Mouse (Mus musculus) CH12F3 (cell line): ENCODE measurements around the gene Prrc2a.

ENCODE experiments used
- in situ Hi-C: fragments of 300-500 bp; cut with MboI; formaldehyde crosslinking; loops from 2 replicates; pipeline ENCODE4 v1.14.3; 2020; ENCODE audit warnings: low sequenced_read_pairs

Prrc2a gene

DNA sequence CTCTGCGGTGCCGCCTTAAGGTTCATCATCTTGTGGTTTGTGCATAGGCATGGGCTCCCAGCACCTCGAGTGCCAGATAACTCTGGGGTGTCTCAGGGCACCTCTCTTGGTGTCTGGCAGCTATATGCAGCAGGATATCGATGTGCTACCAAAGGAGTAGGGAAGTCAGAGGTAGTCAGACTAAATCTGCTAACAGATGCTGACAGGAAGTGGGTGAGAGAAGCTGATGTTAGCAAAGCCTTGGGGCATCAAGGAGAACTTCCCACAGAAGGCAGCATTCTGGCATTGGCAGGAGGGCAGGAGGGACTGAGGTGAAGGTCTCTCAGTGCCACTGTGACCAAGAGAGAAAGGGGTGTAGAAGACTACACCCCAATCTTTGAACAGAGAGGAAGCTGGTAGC is 25.4 kb upstream of the Prrc2a start:
- in situ Hi-C loops: no loop called here

GRCm38 (mm10) chr17:35189186-35189585 is 24.5 kb upstream of the Prrc2a start:
- in situ Hi-C loops: no loop called here

DNA sequence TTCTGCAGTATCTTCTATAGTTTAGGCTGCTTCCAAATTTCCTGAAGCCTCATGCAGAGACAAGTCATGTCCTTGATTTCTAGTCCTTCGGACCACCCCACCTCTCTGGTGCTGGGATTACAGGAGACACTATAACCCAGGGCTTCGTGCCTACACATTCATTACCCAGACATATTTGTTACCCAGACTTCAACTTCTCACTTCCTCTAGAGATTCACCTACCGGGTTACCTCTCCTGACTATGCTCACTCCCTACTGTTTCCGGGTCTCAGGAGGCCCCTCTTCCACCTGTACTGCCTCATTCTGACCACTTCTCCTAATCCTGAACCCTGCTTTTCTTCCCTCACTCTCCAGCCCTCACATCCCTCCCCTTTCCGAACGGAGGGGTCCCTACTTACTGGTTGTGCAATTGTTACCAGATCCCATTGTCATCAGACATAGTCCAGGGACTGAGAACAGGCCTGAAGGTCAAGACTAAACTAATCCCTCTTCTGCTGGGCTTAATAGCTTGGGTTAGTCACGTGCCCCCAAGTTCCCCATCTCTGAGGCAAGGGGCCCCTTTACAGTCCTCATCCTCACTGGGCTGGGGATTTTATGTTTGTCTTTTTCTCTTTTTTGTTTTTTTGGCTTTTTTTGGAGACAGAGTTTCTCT is 23.4 kb upstream of the Prrc2a start, which contains the start of gene Lst1:
TSS of gene Lst1 (minus strand) at position 481 of the 652 bp plus-strand sequence.
- in situ Hi-C loops: no loop called here

- in situ Hi-C loops: no loop called here
These were observed 22.6 kb upstream of the Prrc2a start for GRCm38 (mm10) chr17:35187345-35187744.

- in situ Hi-C loops: no loop called here
These were observed 22.0 kb upstream of the Prrc2a start for GRCm38 (mm10) chr17:35186681-35187080.

DNA sequence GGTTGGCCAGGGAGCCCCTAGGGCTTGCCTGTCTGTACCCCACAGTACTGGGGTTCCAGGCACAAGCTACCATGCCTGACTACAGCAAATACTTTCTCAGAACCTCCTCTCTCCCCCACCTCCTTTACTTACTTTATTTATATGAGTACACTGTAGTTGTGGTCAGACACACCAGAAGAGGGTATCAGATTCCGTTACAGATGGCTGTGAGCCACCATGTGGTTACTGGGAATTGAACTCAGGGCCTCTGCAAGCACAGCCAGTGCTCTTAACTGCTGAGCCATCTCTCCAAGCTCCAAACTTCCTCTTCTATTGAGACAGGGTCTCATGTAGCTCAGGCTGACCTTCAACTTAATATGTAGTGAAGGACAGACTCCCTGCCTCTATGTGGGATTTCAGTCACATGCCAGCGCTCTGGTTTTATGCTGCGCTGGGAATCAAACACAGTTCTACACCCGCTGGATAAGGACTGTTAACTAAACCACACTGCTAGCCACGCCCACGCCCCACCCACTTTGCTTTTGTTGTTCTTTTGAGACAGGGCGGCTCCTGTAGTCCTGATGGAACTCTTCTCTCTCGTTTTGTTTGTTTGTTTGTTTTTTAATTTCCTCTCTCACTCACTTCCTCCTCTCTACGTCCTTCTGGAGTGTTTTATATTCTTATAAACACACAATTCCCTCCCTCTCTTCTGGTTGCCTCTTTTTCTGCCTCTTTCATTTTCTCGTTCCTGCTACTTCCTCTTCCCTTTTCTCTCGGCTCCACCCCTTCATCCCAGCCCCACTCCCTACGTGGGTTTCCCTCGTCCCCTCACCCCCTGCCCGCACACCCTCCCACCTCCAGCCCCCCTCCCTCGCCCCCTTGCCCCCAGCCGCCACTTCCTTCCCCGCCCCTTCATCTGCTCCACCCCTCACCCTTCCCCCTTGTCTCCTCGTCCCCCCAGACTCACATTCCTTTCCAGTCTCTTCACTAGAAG is 21.2 kb upstream of the Prrc2a start:
- in situ Hi-C loops: no loop called here

DNA sequence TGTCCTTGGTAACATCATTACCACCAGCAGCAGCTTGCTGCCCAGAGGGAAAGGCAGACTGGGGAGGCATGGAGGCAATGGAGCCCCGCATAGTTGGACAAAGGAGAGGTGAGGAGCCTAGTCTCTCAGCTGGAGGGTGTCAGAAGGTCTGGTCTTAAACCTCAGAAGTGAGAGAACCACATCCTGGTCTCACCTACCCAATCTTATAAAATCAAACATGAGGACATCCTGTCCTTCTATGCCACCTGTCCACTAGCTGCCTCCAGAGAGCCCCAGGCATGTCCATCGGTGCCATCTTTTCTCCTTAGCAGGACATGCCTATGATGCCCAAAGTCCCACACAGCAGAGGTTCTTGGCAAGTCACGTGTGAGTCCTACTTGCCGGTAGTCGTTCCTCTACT is 15.4 kb upstream of the Prrc2a start:
- in situ Hi-C loops: no loop called here

GRCm38 (mm10) chr17:35178528-35178927 is 13.8 kb upstream of the Prrc2a start:
- in situ Hi-C loops: no loop called here

DNA sequence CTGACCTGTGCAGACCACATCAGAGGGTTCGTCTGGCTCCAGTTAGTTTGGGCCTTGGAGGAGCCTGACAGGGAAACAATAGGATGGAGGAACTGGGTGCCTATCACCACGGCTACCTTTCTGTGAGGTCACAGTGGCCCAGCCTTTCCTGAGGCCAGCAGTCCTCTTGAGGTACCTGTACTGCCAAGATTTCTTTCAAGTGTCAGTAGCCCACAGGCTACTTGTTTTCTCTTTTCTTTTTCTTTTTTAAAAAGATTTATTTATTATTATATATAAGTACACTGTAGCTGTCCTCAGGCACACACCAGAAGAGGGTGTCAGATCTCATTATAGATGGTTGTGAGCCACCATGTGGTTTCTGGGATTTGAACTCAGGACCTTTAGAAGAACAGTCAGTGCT is 11.3 kb upstream of the Prrc2a start, which contains the start of gene Aif1:
TSS of gene Aif1 (minus strand) at position 101 of the 400 bp plus-strand sequence.
- in situ Hi-C loops: no loop called here

DNA sequence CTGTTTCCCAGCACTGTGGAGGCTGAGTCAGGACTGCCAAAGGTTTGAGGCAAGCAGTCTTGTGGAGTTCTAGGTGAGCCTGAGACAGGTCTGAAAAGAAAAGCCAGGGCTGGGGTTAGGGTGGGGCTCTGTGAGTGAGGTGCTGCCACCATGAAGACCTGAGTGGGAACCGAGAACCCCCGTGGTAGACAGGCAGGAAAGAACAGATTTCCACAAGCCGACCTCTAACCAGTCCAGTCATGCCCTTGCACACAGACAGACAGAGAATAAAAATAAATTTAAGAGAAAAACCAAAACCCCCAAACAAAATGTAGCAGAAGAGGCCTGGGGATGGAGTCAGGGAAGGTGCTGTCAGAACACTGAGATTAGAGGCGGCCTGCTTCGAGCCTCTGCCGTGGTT is 10.7 kb upstream of the Prrc2a start:
- in situ Hi-C loops: no loop called here

GRCm38 (mm10) chr17:35174201-35174977 is 9.7 kb upstream of the Prrc2a start:
- in situ Hi-C loops: no loop called here

DNA sequence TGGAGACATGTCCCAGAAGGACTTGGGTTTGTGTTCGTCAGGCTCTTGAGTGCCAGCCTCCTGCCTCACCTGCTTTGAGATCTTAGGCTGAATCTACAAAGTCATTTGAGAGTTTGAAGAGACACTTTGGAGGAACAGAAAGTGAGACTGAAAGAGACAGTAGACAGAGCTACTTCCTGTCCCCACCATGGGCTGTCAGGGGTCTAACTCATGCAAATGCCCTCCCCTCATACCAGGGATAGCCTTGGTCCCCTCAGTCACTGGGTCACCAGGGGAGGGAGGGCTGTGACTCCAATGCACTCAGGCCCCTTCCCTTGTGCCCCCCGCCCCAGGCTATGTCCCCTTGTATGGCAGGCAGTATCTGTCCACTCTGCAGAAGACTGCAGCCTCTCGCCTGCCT is 8.6 kb upstream of the Prrc2a start:
- in situ Hi-C loops: no loop called here

- in situ Hi-C loops: no loop called here
These were observed 7.9 kb upstream of the Prrc2a start for GRCm38 (mm10) chr17:35172445-35173234.

- in situ Hi-C loops: loop anchor here (5.0 kb wide), 1 partner anchor 64 kb away; the partner anchor contains the start of gene Atp6v1g2
These were observed 4.0 kb upstream of the Prrc2a start for GRCm38 (mm10) chr17:35168541-35169207.

- in situ Hi-C loops: loop anchor here (5.0 kb wide), 1 partner anchor 65 kb away; the partner anchor contains the start of gene Atp6v1g2
These were observed 3.1 kb upstream of the Prrc2a start for GRCm38 (mm10) chr17:35167794-35168193.

DNA sequence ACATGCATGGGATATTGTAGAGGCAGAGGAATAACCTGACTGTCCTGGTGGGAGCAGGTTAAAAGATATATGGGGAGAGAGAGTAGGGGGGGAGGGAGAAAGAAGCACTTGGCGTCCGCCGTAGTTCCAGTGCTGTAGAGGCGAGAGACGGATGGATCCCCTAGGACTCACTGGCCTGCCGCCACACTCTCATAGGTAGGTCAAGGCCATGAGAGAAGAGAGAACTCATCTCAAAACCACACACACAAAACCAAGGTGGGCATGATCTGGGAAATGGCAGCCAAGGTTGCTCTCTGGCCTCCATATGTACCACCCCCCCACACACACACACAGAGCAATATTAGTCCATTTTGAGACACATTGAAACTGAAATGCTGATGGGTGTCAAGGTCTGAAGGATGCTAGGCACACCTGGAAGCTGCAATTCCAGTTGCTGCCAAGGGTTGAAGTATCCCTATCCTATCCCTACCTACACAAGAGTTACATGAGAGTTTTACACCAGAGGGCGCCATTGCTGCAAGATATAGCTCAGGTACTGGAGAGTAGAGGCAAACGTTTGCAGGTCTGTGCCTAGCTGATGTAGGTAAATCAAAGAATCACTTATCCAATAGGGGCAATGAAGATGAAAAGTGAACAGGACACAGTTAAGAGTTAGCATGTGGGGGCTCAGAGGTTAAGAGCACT is 1.8 kb upstream of the Prrc2a start:
- in situ Hi-C loops: loop anchor here (5.0 kb wide), 1 partner anchor 66 kb away; the partner anchor contains the start of gene Atp6v1g2

- in situ Hi-C loops: loop anchor here (5.0 kb wide), 1 partner anchor 67 kb away; the partner anchor contains the start of gene Atp6v1g2
These were observed 906 bp upstream of the Prrc2a start for GRCm38 (mm10) chr17:35165451-35166155.

DNA sequence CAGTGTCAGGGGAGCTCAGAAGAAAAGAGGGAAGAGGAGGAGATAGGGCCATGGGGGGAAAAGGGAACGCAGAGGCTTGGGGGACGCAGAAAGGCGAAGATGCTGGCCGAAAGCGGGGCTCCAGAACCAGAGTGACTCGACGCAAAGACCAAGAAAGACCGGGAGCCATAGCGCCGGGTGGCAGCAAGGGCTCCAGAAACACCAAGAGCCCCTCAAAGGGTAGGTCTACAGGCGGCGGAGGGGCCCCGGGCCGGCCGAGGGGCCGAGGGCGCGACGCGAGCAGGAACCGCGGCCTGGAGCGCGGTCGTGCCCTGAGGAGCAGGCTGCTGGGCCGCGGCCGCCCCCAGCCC is 504 bp downstream of the Prrc2a start:
- in situ Hi-C loops: no loop called here
